Mouse (Mus musculus) NIH3T3 (cell line): Measurements from ENCODE around the gene Slc25a43.
"Not testable (repeated sequence)": the region's sequence is repeated elsewhere in the genome, so short reads cannot be mapped to it uniquely, and the experiment has no call there.

Experiments used
- DNase-seq: peaks from one replicate; pipeline ENCODE4 v3.0.0-alpha.2; 2012; ENCODE audit warnings: low read depth

Gene Slc25a43

GRCm38 (mm10) chrX:36789360-36789759 is 45.9 kb downstream of the Slc25a43 start:
- DNase-seq = no peak

GRCm38 (mm10) chrX:36794571-36794970 is 51.1 kb downstream of the Slc25a43 start:
- DNase-seq = no peak

GRCm38 (mm10) chrX:36795424-36796162 is 52.1 kb downstream of the Slc25a43 start, which contains the start of gene Slc25a5:
Gene Slc25a5, plus strand, starts transcription at chrX:36795651.
- DNase-seq = peak; percentile 87

- DNase-seq = peak; percentile 93
These were observed 52.7 kb downstream of the Slc25a43 start for GRCm38 (mm10) chrX:36796163-36796581.

- not testable (repeated sequence) for DNase-seq
These were observed 53.3 kb downstream of the Slc25a43 start for GRCm38 (mm10) chrX:36796734-36797133.

- DNase-seq = no peak
These were observed 55.8 kb downstream of the Slc25a43 start for GRCm38 (mm10) chrX:36799131-36799879.

GRCm38 (mm10) chrX:36803189-36803588 is 59.7 kb downstream of the Slc25a43 start:
- DNase-seq = no peak

GRCm38 (mm10) chrX:36804196-36804595 is 60.7 kb downstream of the Slc25a43 start:
- peak; percentile 86 for DNase-seq

- no peak for DNase-seq
These were observed 62.2 kb downstream of the Slc25a43 start for GRCm38 (mm10) chrX:36805466-36806235.

- peak; percentile 91 for DNase-seq
These were observed 64.2 kb downstream of the Slc25a43 start for GRCm38 (mm10) chrX:36807360-36808317.

GRCm38 (mm10) chrX:36808318-36808683 is 64.8 kb downstream of the Slc25a43 start:
- DNase-seq = no peak

GRCm38 (mm10) chrX:36811377-36811776 is 67.9 kb downstream of the Slc25a43 start:
- peak; percentile 73 for DNase-seq

GRCm38 (mm10) chrX:36814161-36814836 is 70.8 kb downstream of the Slc25a43 start:
- no peak for DNase-seq

GRCm38 (mm10) chrX:36815022-36815421 is 71.6 kb downstream of the Slc25a43 start:
- no peak for DNase-seq

- no peak for DNase-seq
These were observed 72.0 kb downstream of the Slc25a43 start for GRCm38 (mm10) chrX:36815439-36815838.

- DNase-seq = no peak
These were observed 73.0 kb downstream of the Slc25a43 start for GRCm38 (mm10) chrX:36816368-36816899.

- DNase-seq = no peak
These were observed 73.5 kb downstream of the Slc25a43 start for GRCm38 (mm10) chrX:36816953-36817441.

- no peak for DNase-seq
These were observed 76.1 kb downstream of the Slc25a43 start for GRCm38 (mm10) chrX:36819575-36819974.

- DNase-seq = peak; percentile 39
These were observed 76.7 kb downstream of the Slc25a43 start for GRCm38 (mm10) chrX:36820201-36820600.
